9 mouse cellular contexts compared by ENCODE assay signal in the genomic region with DNA sequence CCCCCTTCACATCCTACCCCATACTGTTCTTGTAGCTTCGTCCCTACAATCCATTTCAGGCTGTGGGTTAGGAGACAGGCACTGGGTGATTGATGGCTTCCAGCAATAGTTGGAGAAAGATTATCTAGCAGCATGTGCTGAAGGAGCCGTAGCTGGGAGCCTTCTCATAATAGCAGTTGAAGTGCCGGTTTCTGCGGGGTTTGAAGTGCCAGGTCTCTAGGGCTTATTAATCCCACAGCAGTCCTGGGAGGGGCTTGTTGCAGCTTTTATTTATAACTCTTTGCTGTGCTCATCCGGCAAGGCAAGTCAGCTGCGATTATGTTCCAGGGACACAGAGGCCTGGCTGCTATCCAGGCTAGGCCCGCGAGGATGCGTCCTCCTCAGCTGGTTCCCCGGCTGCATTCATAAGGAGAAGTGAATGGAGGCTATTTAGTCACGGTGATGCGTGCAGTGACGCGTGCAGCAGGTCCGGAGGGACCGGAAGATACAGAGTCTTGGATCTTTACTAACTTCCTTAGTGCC.
DNase-seq lines count a peak whose midpoint lies in the region; ATAC-seq lines count a peak whose summit lies in the region.
"Had no signal": no experiment of that assay in that cellular context is flagged by ENCODE, and none has a peak within 500 bp of the region (broad histone marks: within the 10 kb centered on the region; RNA-seq: fewer than 3 reads in every experiment).

No protein-coding gene starts in this region.

- H3K27ac ChIP-seq in intestine, embryonic 14.5 days (ENCODE audit: low read depth), result no peak overlapping the region
- H3K27ac ChIP-seq: liver, embryonic 15.5 days had no signal

- intact Hi-C loops in gastrocnemius, postnatal 14 days (cut with DNase I; ENCODE audit: low total_unique reads), result no loop called here
- intact Hi-C loops in left cerebral cortex, postnatal 4 days (cut with DNase I), result no loop called here

- no peaks in the 10 kb centered on the region for H3K27me3 ChIP-seq in intestine, embryonic 14.5 days (replicated peaks; ENCODE audit: control insufficient read depth, insufficient read depth, low read length)
- H3K27me3 ChIP-seq: liver, embryonic 15.5 days had no signal

- no peaks in the 10 kb centered on the region; the same call in 1 of the 2 replicates for H3K4me1 ChIP-seq in intestine, embryonic 14.5 days (replicated peaks; ENCODE audit: control insufficient read depth, insufficient read depth, low read length)
- H3K4me1 ChIP-seq: liver, embryonic 15.5 days had no signal

- no peak overlapping the region for H3K9ac ChIP-seq in intestine, embryonic 14.5 days (ENCODE audit: low read length)
- H3K9ac ChIP-seq: liver, embryonic 15.5 days had no signal

- DNase-seq in cerebellum, adult 9-10 months, result no peak
- peak; percentile 24 to 38 for DNase-seq in cerebellum, postnatal 36 days
- peak; percentile 58 for DNase-seq in gastrocnemius, postnatal 14 days
- no peak for DNase-seq in intestine, embryonic 14.5 days (ENCODE audit: low spot score)
- DNase-seq in left cerebral cortex, postnatal 4 days, result peak; percentile 68
- DNase-seq in retina, postnatal 1 day, result peak; percentile 81

- H3K4me3 ChIP-seq in intestine, embryonic 14.5 days (ENCODE audit: low read depth, low read length), result no peak overlapping the region
- H3K4me3 ChIP-seq: liver, embryonic 15.5 days had no signal

- no peaks in the 10 kb centered on the region for H3K9me3 ChIP-seq in intestine, embryonic 14.5 days (ENCODE audit: control insufficient read depth, low read length)
- H3K9me3 ChIP-seq: liver, embryonic 15.5 days had no signal

- 35% methylated on average over 16 of the region's 16 CpGs for WGBS in intestine, embryonic 14.5 days

- 0 out of 2 replicates have a peak overlapping the region, but pooled peaks have one; percentile 4 for H3K4me2 ChIP-seq in intestine, embryonic 14.5 days (ENCODE audit: low read length)
- H3K4me2 ChIP-seq: liver, embryonic 15.5 days had no signal

- ATAC-seq in cerebellum, adult (ENCODE audit: insufficient number of reproducible peaks, low FRiP score, low TSS enrichment), result peak; percentile 53
- ATAC-seq in intestine, embryonic 14.5 days (replicated peaks; ENCODE audit: low FRiP score, low TSS enrichment, low read depth), result no peak
- no peak for ATAC-seq in megakaryocyte progenitor cell, adult 5-6 weeks (replicated peaks; ENCODE audit: poor library complexity)

- H3K36me3 ChIP-seq in intestine, embryonic 14.5 days (ENCODE audit: control insufficient read depth, insufficient read depth, low read length), result no peaks in the 10 kb centered on the region
- H3K36me3 ChIP-seq: liver, embryonic 15.5 days had no signal

Comparison
In these comparisons a context has a peak if more than half of its experiments do, and no peak if none do; other contexts are left out.
1. DNase-seq: peak in cerebellum, postnatal 36 days (2 of 2), gastrocnemius, postnatal 14 days (single experiment), left cerebral cortex, postnatal 4 days (single experiment) and retina, postnatal 1 day (single experiment); none in cerebellum, adult 9-10 months (single experiment) and intestine, embryonic 14.5 days (single experiment).